8 mouse cellular contexts compared by ENCODE assay signal in the genomic region with DNA sequence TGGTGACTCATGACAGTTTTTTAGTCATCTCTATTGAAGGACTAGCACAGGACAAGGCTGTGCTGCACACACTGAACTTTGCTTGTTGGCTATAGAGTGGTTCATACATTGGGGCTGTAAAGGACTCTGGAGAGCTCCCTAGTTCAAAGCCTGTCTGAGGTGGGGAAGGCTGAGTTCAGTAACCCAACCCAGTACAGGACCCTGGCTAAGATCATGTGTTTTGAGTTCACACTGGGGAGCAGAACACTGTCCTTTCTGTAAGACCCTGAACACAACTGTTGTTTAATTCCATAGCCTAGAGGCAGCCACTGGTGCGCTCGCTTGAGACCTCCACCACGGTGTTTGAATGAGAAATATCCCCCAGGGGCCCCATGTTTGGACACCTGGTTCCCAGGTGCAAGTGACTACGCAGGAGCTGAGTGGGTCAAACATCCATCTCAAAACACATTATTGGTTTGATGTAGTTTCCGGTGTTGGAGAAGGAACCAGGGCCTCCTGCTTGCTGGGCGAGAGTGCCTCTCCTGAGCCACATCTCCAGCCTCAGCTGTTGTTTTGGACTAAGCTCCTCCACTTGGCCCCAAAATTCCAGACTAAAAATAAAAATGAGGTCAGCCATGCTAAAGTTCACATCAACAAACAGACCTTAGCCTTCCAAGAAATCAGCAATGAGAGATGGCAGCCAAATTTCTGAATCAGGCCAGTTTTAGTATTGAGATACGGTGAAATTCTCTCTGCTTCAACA. TPM values are rescaled to one million over a fixed set of nuclear protein-coding genes. Genes with fewer than 3 reads are reported as not detected.
A peak's percentile ranks its signal among the peaks of the same experiment; 100 is the strongest.
DNase-seq lines count a peak whose midpoint lies in the region; ATAC-seq lines count a peak whose summit lies in the region.

No protein-coding gene starts in this region.

- H3K9ac ChIP-seq in intestine, embryonic 16.5 days (ENCODE audit: low read depth, low read length): no peak overlapping the region
- H3K9ac ChIP-seq in midbrain, embryonic 14.5 days (replicated peaks; ENCODE audit: low read length): no peak overlapping the region

- H3K36me3 ChIP-seq in intestine, embryonic 16.5 days (ENCODE audit: control insufficient read depth, insufficient read depth, low read length): no peaks in the 10 kb centered on the region
- no peaks in the 10 kb centered on the region for H3K36me3 ChIP-seq in midbrain, embryonic 14.5 days (ENCODE audit: control insufficient read depth, insufficient read depth, low read length)

- H3K27me3 ChIP-seq in intestine, embryonic 16.5 days (replicated peaks; ENCODE audit: control insufficient read depth, insufficient read depth, low read length): no peaks in the 10 kb centered on the region
- no peaks in the 10 kb centered on the region for H3K27me3 ChIP-seq in midbrain, embryonic 14.5 days (ENCODE audit: control insufficient read depth, insufficient read depth, low read length)

- H3K27ac ChIP-seq in intestine, embryonic 16.5 days (ENCODE audit: low read length): no peak overlapping the region
- H3K27ac ChIP-seq in midbrain, embryonic 14.5 days (replicated peaks; ENCODE audit: low read depth, low read length): no peak overlapping the region

- 73% methylated on average over 7 of the region's 7 CpGs for WGBS in intestine, embryonic 16.5 days
- WGBS in midbrain, embryonic 14.5 days: 92% methylated on average over 7 of the region's 7 CpGs

- H3K4me1 ChIP-seq in intestine, embryonic 16.5 days (ENCODE audit: control insufficient read depth, insufficient read depth, low read length): peaks cover 9% of the 10 kb centered on the region
- no peaks in the 10 kb centered on the region for H3K4me1 ChIP-seq in midbrain, embryonic 14.5 days (ENCODE audit: control insufficient read depth, insufficient read depth, low read length)

- DNase-seq in cerebellum, postnatal 4 days (ENCODE audit: low spot score in 2 of 2): no peak
- peak; percentile 13 to 41 for DNase-seq in cerebellum, postnatal 36 days
- peak; percentile 58 for DNase-seq in lung, postnatal 14 days
- no peak for DNase-seq in midbrain, embryonic 14.5 days
- no peak for DNase-seq in testis, postnatal 14 days (ENCODE audit: low spot score)
- no peak for DNase-seq in frontal cortex, adult 2 months (ENCODE audit: extremely low spot score in 1 of 2, low spot score in 1 of 2)

- H3K4me2 ChIP-seq in intestine, embryonic 16.5 days (ENCODE audit: low read depth, low read length): peak overlapping the region; percentile 11; the same call in 1 of the 2 replicates
- no peak overlapping the region for H3K4me2 ChIP-seq in midbrain, embryonic 14.5 days (ENCODE audit: low read length)

- no peak overlapping the region for H3K4me3 ChIP-seq in intestine, embryonic 16.5 days (ENCODE audit: low read length)
- no peak overlapping the region for H3K4me3 ChIP-seq in midbrain, embryonic 14.5 days (replicated peaks; ENCODE audit: low read depth, low read length)

- no peaks in the 10 kb centered on the region for H3K9me3 ChIP-seq in intestine, embryonic 16.5 days (ENCODE audit: control insufficient read depth, low read length)
- H3K9me3 ChIP-seq in midbrain, embryonic 14.5 days (ENCODE audit: control insufficient read depth, low read length): no peaks in the 10 kb centered on the region

- ATAC-seq in cerebellum, adult (ENCODE audit: insufficient number of reproducible peaks, low FRiP score, low TSS enrichment): peak; percentile 80
- ATAC-seq in intestine, embryonic 16.5 days: 0 out of 2 replicates have a peak, but pooled peaks have one; percentile 11
- no peak for ATAC-seq in midbrain, embryonic 14.5 days (ENCODE audit: low FRiP score, low TSS enrichment)

RNA-seq across cellular contexts. Expression of gene Vps26c, which starts 10.0 kb away (rescaled TPM):
- 67.7 and 71.8 TPM in 2 replicates for polyA plus RNA-seq in intestine, embryonic 16.5 days (2015; fragmentation: Nextera tagmentation; extraction: Ambion mirVana)
- 73.7 and 76.3 TPM in 2 replicates for polyA plus RNA-seq in midbrain, embryonic 14.5 days (2014; fragmentation: Nextera tagmentation; extraction: Ambion mirVana)
- 45.7 and 47.6 TPM in 2 replicates for polyA plus RNA-seq in frontal cortex, adult 2 months (2012; rRNA removed)

RNA-seq across cellular contexts. Expression of gene Dyrk1a, which starts 33.2 kb away (rescaled TPM):
- polyA plus RNA-seq in intestine, embryonic 16.5 days (2015; fragmentation: Nextera tagmentation; extraction: Ambion mirVana): 7.1 and 7.3 TPM in 2 replicates
- polyA plus RNA-seq in midbrain, embryonic 14.5 days (2014; fragmentation: Nextera tagmentation; extraction: Ambion mirVana): 16.8 and 20.8 TPM in 2 replicates
- 44.1 and 47.8 TPM in 2 replicates for polyA plus RNA-seq in frontal cortex, adult 2 months (2012; rRNA removed)

Comparison
In these comparisons a context has a peak if more than half of its experiments do, and no peak if none do; other contexts are left out.
1. DNase-seq: peak in cerebellum, postnatal 36 days (2 of 2) and lung, postnatal 14 days (single experiment); none in cerebellum, postnatal 4 days (0 of 2), midbrain, embryonic 14.5 days (single experiment), testis, postnatal 14 days (single experiment) and frontal cortex, adult 2 months (0 of 2).